Mouse (Mus musculus): ENCODE results near the gene Gm21833.
"Not testable (repeated sequence)": the region's sequence is repeated elsewhere in the genome, so short reads cannot be mapped to it uniquely, and the experiment has no call there.

The Gm21833 gene

DNA sequence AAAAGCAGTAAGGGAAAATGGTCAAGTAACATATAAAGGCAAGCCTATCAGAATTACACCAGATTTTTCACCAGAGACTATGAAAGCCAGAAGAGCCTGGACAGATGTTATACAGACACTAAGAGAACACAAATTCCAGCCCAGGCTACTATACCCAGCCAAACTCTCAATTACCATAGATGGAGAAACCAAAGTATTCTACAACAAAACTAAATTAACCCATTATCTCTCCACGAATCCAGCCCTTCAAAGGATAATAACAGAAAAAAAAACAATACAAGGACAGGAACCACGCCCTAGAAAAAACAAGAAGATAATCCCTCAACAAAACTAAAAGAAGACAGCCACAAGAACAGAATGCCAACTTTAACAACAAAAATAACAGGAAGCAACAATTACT is at the start of gene Gm21833:
Gene Gm21833, plus strand, starts transcription at position 301 of the 400 bp plus-strand sequence.
- DNase-seq, result not testable (repeated sequence)

GRCm38 (mm10) chr16:82789521-82789920 is 38.7 kb upstream of the Gm21833 start:
- DNase-seq, result no peak

GRCm38 (mm10) chr16:82796489-82796888 is 31.7 kb upstream of the Gm21833 start:
- DNase-seq, result no peak

DNA sequence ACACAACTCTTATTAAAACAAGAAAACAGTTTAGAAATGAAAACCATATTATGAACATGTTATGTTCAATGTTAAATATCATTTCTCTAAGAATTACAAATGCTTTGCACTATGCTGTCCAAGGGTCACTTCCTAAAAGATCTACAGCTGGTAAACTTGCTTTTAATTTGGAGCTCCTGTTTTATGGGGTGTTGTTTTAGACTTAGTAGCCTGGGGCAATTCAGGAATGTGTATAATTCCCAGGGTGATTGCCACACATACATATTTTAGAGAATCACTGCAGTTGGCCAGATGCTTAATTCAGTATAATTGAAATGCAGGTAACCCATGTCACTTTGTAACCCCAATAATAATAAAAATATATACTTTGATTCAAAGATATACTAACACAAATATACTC is 12.9 kb upstream of the Gm21833 start:
- DNase-seq, result no peak

DNA sequence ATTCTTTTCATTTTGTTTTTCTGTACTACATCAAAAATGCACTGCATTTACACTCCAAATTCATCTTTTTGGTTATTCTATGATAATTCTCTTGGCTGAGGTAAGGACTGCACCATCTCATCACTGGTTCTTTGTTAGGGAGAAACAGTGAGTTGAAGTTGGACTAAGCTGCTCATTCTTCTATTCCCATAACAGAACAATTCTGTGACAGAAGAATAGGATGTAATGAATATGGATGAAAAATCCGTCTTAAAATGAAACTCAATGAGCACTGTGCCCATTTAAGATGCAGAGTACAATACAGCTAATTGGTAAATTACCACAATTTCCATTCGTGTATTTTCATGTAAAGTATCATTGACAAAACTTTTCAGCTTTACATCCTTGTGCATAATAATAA is 11.6 kb upstream of the Gm21833 start:
- no peak for DNase-seq

GRCm38 (mm10) chr16:82855752-82856151 is 27.6 kb downstream of the Gm21833 start:
- no peak for DNase-seq

- no peak for DNase-seq
Measured at GRCm38 (mm10) chr16:82864590-82864989, 36.4 kb downstream of the Gm21833 start.

Data from cerebellum, adult 9-11 months (tissue).